11 mouse cellular contexts compared by ENCODE assay signal in the genomic region with DNA sequence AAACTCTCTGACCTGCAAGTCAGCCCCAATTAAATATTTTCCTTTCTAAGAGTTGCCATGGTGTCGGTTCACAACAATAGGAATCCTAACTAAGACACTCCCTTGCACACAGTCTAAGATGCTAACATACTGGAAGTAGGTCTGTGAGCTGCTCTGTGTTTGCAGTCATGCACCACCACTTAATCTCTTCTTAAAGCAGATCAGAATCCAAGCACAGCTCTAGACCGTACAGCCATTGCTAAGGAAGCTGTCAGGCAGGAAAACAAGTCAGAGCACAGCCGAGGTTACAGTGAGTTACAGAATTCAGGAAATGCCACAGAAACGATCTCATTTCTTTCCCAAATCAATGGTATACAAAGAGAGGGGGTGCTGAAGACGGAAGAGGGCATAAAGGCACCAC.
DNase-seq lines count a peak whose midpoint lies in the region; ATAC-seq and TF ChIP-seq lines count a peak whose summit lies in the region.
"Had no signal": no experiment of that assay in that cellular context is flagged by ENCODE, and none has a peak within 500 bp of the region (broad histone marks: within the 10 kb centered on the region; RNA-seq: fewer than 3 reads in every experiment).

No protein-coding gene starts in this region.

- H3K27ac ChIP-seq in left cerebral cortex, adult 2 months: peak overlapping the region; percentile 86
- peak overlapping the region; percentile 46 for H3K27ac ChIP-seq in hindbrain, embryonic 10.5 days
- H3K27ac ChIP-seq in neural tube, embryonic 14.5 days (ENCODE audit: low read depth, low read length): peak overlapping the region; percentile 2; the same call in 1 of the 2 replicates

- DNase-seq in frontal cortex, postnatal 14 days (ENCODE audit: low spot score in 2 of 2): no peak
- no peak for DNase-seq in left cerebral cortex, adult 2 months (ENCODE audit: extremely low spot score in 1 of 2, low spot score in 2 of 2)
- DNase-seq in left cerebral cortex, postnatal 36 days (ENCODE audit: low spot score in 2 of 2): no peak
- no peak for DNase-seq in hindbrain, embryonic 10.5 days (ENCODE audit: low spot score)
- no peak for DNase-seq in T-cell, adult 2 months (ENCODE audit: low spot score)
- DNase-seq in cerebellum, adult 11 months: no peak
- DNase-seq: adrenal gland, adult 8-10 months; cerebellum, adult 8-10 months; lung, postnatal 10 days had no signal

- 55% methylated on average over 5 of the region's 5 CpGs for WGBS in hindbrain, embryonic 10.5 days
- WGBS in neural tube, embryonic 14.5 days: 54% methylated on average over 5 of the region's 5 CpGs

- peaks cover 16% of the 10 kb centered on the region for H3K4me1 ChIP-seq in hindbrain, embryonic 10.5 days (replicated peaks)
- no peaks in the 10 kb centered on the region for H3K4me1 ChIP-seq in neural tube, embryonic 14.5 days (ENCODE audit: control insufficient read depth, insufficient read depth, low read length)

- no peaks in the 10 kb centered on the region for H3K9me3 ChIP-seq in hindbrain, embryonic 10.5 days
- H3K9me3 ChIP-seq in neural tube, embryonic 14.5 days (ENCODE audit: control insufficient read depth, low read length): no peaks in the 10 kb centered on the region

- H3K36me3 ChIP-seq in hindbrain, embryonic 10.5 days: peaks cover 54% of the 10 kb centered on the region
- H3K36me3 ChIP-seq in neural tube, embryonic 14.5 days (ENCODE audit: control insufficient read depth, insufficient read depth, low read length): no peaks in the 10 kb centered on the region

- no peak overlapping the region for H3K9ac ChIP-seq in neural tube, embryonic 14.5 days (replicated peaks; ENCODE audit: low read depth, low read length)

- TF ChIP-seq CTCF in left cerebral cortex, adult 2 months (IDR thresholded peaks at IDR 0.05): no peak

- H3K4me2 ChIP-seq in neural tube, embryonic 14.5 days (ENCODE audit: low read depth, low read length): no peak overlapping the region

- ATAC-seq in frontal cortex, adult (ENCODE audit: low TSS enrichment): 0 out of 2 replicates have a peak, but pooled peaks have one; percentile 22
- ATAC-seq in neural tube, embryonic 14.5 days (ENCODE audit: low read depth): peak; percentile 46; the same call in 1 of the 2 replicates

- intact Hi-C loops in left cerebral cortex, adult 2 months (cut with DNase I): loop anchor here (2.0 kb wide), 1 partner anchor 16 kb away; no protein-coding TSS in a partner anchor
- intact Hi-C loops in left cerebral cortex, postnatal 36 days (cut with DNase I): loop anchor here (5.0 kb wide), 1 partner anchor 74 kb away; no protein-coding TSS in a partner anchor

- H3K4me3 ChIP-seq in left cerebral cortex, adult 2 months: no peak overlapping the region
- H3K4me3 ChIP-seq in hindbrain, embryonic 10.5 days: no peak overlapping the region
- no peak overlapping the region for H3K4me3 ChIP-seq in neural tube, embryonic 14.5 days (ENCODE audit: low read depth, low read length)

- H3K27me3 ChIP-seq in hindbrain, embryonic 10.5 days (ENCODE audit: insufficient read depth, poor library complexity, severe bottlenecking): no peaks in the 10 kb centered on the region
- no peaks in the 10 kb centered on the region for H3K27me3 ChIP-seq in neural tube, embryonic 14.5 days (ENCODE audit: control insufficient read depth, insufficient read depth, low read length)

Comparison
In these comparisons a context has a peak if more than half of its experiments do, and no peak if none do; other contexts are left out.
1. H3K27ac ChIP-seq: peak in every context shown above with its lines; median percentile 86 in left cerebral cortex, adult 2 months; 46 in hindbrain, embryonic 10.5 days; 2 in neural tube, embryonic 14.5 days.